Mouse (Mus musculus) adrenal gland, postnatal 0 days (tissue): ENCODE data around the gene Mup1. TPM values are rescaled to one million over a fixed set of nuclear protein-coding genes. Genes with fewer than 3 reads are reported as not detected.

Experiments used
- polyA plus RNA-seq: library from polyadenylated mRNA; unstranded; fragments of >200 nt; fragmentation: Nextera tagmentation; extraction: Ambion mirVana; gene quantifications from 2 replicates; pipeline ENCODE4 v1.2.1, GENCODE M21; 2015

Mup1 gene
- not detected in 2 replicates for polyA plus RNA-seq

GRCm38 (mm10) chr4:60501860-60502259 lies at the start of gene Mup1:
Mup1 (minus strand) TSS chr4:60501960.

Other genes with a start within 250 kb of the Mup1 start
- not detected in 2 replicates for gene Mup9, start 80.0 kb downstream of the Mup1 start, polyA plus RNA-seq
- gene Mup10, start 80.2 kb upstream of the Mup1 start, polyA plus RNA-seq, result not detected in 2 replicates
- not detected in 2 replicates for gene Mup11, start 160.5 kb upstream of the Mup1 start, polyA plus RNA-seq
- not detected in 2 replicates for gene Mup12, start 239.4 kb upstream of the Mup1 start, polyA plus RNA-seq